Comparison of ENCODE assay signal across 8 mouse cellular contexts in the genomic region with DNA sequence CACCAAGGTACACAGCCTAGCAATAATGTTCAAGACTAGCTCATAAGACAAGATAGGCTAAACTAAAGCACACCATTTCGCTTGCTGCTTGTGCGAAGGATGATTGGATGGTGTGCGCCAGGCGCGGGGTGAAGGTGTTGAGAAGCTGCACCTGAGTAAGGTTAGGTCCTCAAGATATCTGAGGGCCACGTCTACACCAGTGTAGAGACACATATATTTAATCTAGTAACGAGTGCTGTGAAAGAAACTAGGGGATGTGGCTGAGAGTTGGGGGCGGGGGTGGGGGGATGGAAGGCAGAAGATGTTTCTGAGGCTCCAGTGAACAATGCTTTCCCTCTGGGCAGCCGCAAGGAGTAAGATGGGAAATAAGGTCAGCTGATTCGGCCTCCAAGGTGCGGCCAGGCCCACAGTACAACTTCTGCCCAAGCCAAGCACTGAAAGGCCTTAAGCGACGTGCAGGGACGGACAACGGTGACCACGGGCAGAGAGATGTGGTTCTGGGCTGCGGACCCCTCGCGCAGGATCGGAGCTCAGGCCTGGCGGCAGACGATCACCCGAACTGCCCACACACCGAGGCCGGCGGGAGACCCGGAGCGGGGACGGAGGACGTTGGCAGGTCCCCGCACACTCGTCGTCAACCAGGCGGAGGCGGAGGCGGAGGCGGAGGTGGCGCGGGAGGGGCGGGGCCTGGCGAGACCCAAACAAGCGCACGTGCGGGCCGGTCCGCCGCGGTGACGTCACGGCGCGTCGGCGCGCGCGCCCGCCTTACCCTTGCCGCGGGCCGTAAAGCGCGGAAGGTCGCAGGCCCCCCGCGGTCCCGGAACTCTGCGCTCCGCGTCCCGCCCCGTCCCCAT. TPM values are rescaled to one million over a fixed set of nuclear protein-coding genes. Genes with fewer than 3 reads are reported as not detected.
DNase-seq lines count a peak whose midpoint lies in the region; ATAC-seq lines count a peak whose summit lies in the region.

A gene (plus strand): TSS at position 766 of the 854 bp plus-strand sequence.

- peak within 1 kb of the TSS; percentile 57 for H3K4me3 ChIP-seq in forebrain, embryonic 11.5 days (ENCODE audit: low read depth, low read length)
- peak within 1 kb of the TSS; percentile 65 for H3K4me3 ChIP-seq in heart, embryonic 16.5 days (ENCODE audit: low read length)
- H3K4me3 ChIP-seq in liver, embryonic 15.5 days (replicated peaks): peak within 1 kb of the TSS; percentile 67
- peak within 1 kb of the TSS; percentile 63 for H3K4me3 ChIP-seq in neural tube, embryonic 12.5 days

- no peaks in the 10 kb centered on the region for H3K27me3 ChIP-seq in forebrain, embryonic 11.5 days (ENCODE audit: control insufficient read depth, insufficient read depth, low read length)
- no peaks in the 10 kb centered on the region for H3K27me3 ChIP-seq in heart, embryonic 16.5 days (ENCODE audit: control insufficient read depth, insufficient read depth, low read length)
- H3K27me3 ChIP-seq in liver, embryonic 15.5 days: no peaks in the 10 kb centered on the region
- no peaks in the 10 kb centered on the region for H3K27me3 ChIP-seq in neural tube, embryonic 12.5 days (replicated peaks)

- peak; percentile 88 to 92 for DNase-seq in CD8-positive naive resting alpha-beta T cell, adult 2 months (ENCODE audit: low read depth in 2 of 2, low spot score in 2 of 2)
- DNase-seq in c-Kit-positive CD71-negative TER-119-negative erythroid progenitor cells, embryonic 14.5 days (ENCODE audit: low read depth): peak; percentile 72
- DNase-seq in forebrain, embryonic 11.5 days (ENCODE audit: low spot score): peak; percentile 95
- DNase-seq in kidney, postnatal 36 days: peak; percentile 95 to 98
- peak; percentile 48 for DNase-seq in telencephalon, adult 2 months (ENCODE audit: low read depth, low spot score)

- no peaks in the 10 kb centered on the region for H3K36me3 ChIP-seq in forebrain, embryonic 11.5 days (ENCODE audit: control insufficient read depth, insufficient read depth, low read length)
- no peaks in the 10 kb centered on the region for H3K36me3 ChIP-seq in heart, embryonic 16.5 days (ENCODE audit: control insufficient read depth, insufficient read depth)
- no peaks in the 10 kb centered on the region for H3K36me3 ChIP-seq in liver, embryonic 15.5 days (replicated peaks)
- H3K36me3 ChIP-seq in neural tube, embryonic 12.5 days: no peaks in the 10 kb centered on the region

- H3K4me1 ChIP-seq in forebrain, embryonic 11.5 days (replicated peaks; ENCODE audit: control insufficient read depth, insufficient read depth, low read length): no peaks in the 10 kb centered on the region; the same call in 1 of the 2 replicates
- peaks cover 13% of the 10 kb centered on the region for H3K4me1 ChIP-seq in heart, embryonic 16.5 days (ENCODE audit: control insufficient read depth, insufficient read depth, low read length)
- peaks cover 23% of the 10 kb centered on the region for H3K4me1 ChIP-seq in liver, embryonic 15.5 days (replicated peaks)
- peaks cover 10% of the 10 kb centered on the region for H3K4me1 ChIP-seq in neural tube, embryonic 12.5 days

- H3K27ac ChIP-seq in forebrain, embryonic 11.5 days (ENCODE audit: low read depth, low read length): no peak within 1 kb of the TSS
- peak within 1 kb of the TSS; percentile 62 for H3K27ac ChIP-seq in heart, embryonic 16.5 days (ENCODE audit: low read length)
- 0 out of 2 replicates have a peak within 1 kb of the TSS, but pooled peaks have one; percentile 33 for H3K27ac ChIP-seq in liver, embryonic 15.5 days (replicated peaks)
- H3K27ac ChIP-seq in neural tube, embryonic 12.5 days: no peak within 1 kb of the TSS; the same call in 1 of the 2 replicates

- H3K9me3 ChIP-seq in forebrain, embryonic 11.5 days (ENCODE audit: control insufficient read depth, low read length): no peaks in the 10 kb centered on the region
- no peaks in the 10 kb centered on the region for H3K9me3 ChIP-seq in heart, embryonic 16.5 days (replicated peaks; ENCODE audit: control insufficient read depth, low read length)
- no peaks in the 10 kb centered on the region for H3K9me3 ChIP-seq in liver, embryonic 15.5 days (replicated peaks)
- no peaks in the 10 kb centered on the region for H3K9me3 ChIP-seq in neural tube, embryonic 12.5 days

- 6% methylated on average over 64 of the region's 72 CpGs for WGBS in forebrain, embryonic 11.5 days
- WGBS in heart, embryonic 16.5 days: 7% methylated on average over 44 of the region's 72 CpGs
- 6% methylated on average over 72 of the region's 72 CpGs for WGBS in liver, embryonic 15.5 days (ENCODE audit: insufficient replicate concordance)
- WGBS in neural tube, embryonic 12.5 days: 5% methylated on average over 71 of the region's 72 CpGs

- H3K9ac ChIP-seq in forebrain, embryonic 11.5 days (ENCODE audit: low read length): peak within 1 kb of the TSS; percentile 66
- H3K9ac ChIP-seq in heart, embryonic 16.5 days (ENCODE audit: low read length): peak within 1 kb of the TSS; percentile 82
- peak within 1 kb of the TSS; percentile 57 for H3K9ac ChIP-seq in liver, embryonic 15.5 days
- peak within 1 kb of the TSS; percentile 70 for H3K9ac ChIP-seq in neural tube, embryonic 12.5 days

- H3K4me2 ChIP-seq in forebrain, embryonic 11.5 days (ENCODE audit: low read depth, low read length, severe bottlenecking): peak within 1 kb of the TSS; percentile 67
- H3K4me2 ChIP-seq in heart, embryonic 16.5 days (ENCODE audit: low read depth, low read length): peak within 1 kb of the TSS; percentile 79
- H3K4me2 ChIP-seq in liver, embryonic 15.5 days: peak within 1 kb of the TSS; percentile 94
- peak within 1 kb of the TSS; percentile 83 for H3K4me2 ChIP-seq in neural tube, embryonic 12.5 days (replicated peaks)

- ATAC-seq in forebrain, embryonic 11.5 days (replicated peaks; ENCODE audit: low FRiP score): peak; percentile 92
- peak; percentile 92 for ATAC-seq in heart, embryonic 16.5 days (replicated peaks; ENCODE audit: extremely low read depth, insufficient read depth, low FRiP score)
- peak; percentile 86 for ATAC-seq in liver, embryonic 15.5 days (ENCODE audit: insufficient read depth)
- peak; percentile 90 for ATAC-seq in neural tube, embryonic 12.5 days (ENCODE audit: low FRiP score, low read depth)

RNA-seq across cellular contexts. Expression of the gene that starts here (rescaled TPM):
- polyA plus RNA-seq in forebrain, embryonic 11.5 days (2014; fragmentation: Nextera tagmentation; extraction: Ambion mirVana): 7.4 and 8.5 TPM in 2 replicates
- 10.3 and 13.6 TPM in 2 replicates for polyA plus RNA-seq in heart, embryonic 16.5 days (2015; fragmentation: Nextera tagmentation; extraction: Ambion mirVana)
- polyA plus RNA-seq in liver, embryonic 15.5 days (2015; fragmentation: Nextera tagmentation; extraction: Ambion mirVana): 2.4 and 2.6 TPM in 2 replicates
- 11.9 and 12.6 TPM in 2 replicates for polyA plus RNA-seq in neural tube, embryonic 12.5 days (2016; fragmentation: Nextera tagmentation; extraction: Ambion mirVana)

Comparison
In these comparisons a context has a peak if more than half of its experiments do, and no peak if none do; other contexts are left out.
1. H3K27ac ChIP-seq: peak in heart, embryonic 16.5 days (single experiment) and liver, embryonic 15.5 days (single experiment); none in forebrain, embryonic 11.5 days (single experiment) and neural tube, embryonic 12.5 days (single experiment).
2. Peak in every context shown above with its lines, with median percentiles within 50 percentile points of each other: DNase-seq, ATAC-seq, H3K4me2 ChIP-seq, H3K4me3 ChIP-seq and H3K9ac ChIP-seq.